Mouse (Mus musculus) C2C12 (cell line): ENCODE measurements around the gene Ahnak2. TPM values are rescaled to one million over a fixed set of nuclear protein-coding genes. Genes with fewer than 3 reads are reported as not detected.
A peak's percentile ranks its signal among the peaks of the same experiment; 100 is the strongest.

Experiments
- H3K27me3 ChIP-seq: one replicate; pipeline ENCODE4 v1.6.1; 2011; ENCODE audit not compliant: control insufficient read depth, insufficient read depth, insufficient read length
- H3K36me3 ChIP-seq: one replicate; pipeline ENCODE4 v1.6.1; 2011; ENCODE audit not compliant: control insufficient read depth, insufficient read depth
- H3K4me3 ChIP-seq: one replicate; pipeline ENCODE4 v1.5.1; 2011; ENCODE audit warnings: mild to moderate bottlenecking, control low read depth; ENCODE audit not compliant: poor library complexity, insufficient read depth, severe bottlenecking
- H3K79me2 ChIP-seq: one replicate; pipeline ENCODE4 v1.6.1; 2011; ENCODE audit not compliant: control insufficient read depth, insufficient read depth
- H3K79me3 ChIP-seq: one replicate; pipeline ENCODE4 v1.6.1; 2011; ENCODE audit warnings: low read depth, control low read depth
- H3ac ChIP-seq: one replicate; pipeline ENCODE3; 2011; ENCODE audit warnings: low read depth; ENCODE audit not compliant: control insufficient read depth, insufficient read length
- CEBPB ChIP-seq: IDR thresholded peaks from one replicate; pipeline ENCODE4 v1.6.1; 2011; ENCODE audit warnings: low read depth, mild to moderate bottlenecking, control low read depth, moderate library complexity
- CTCF ChIP-seq: IDR thresholded peaks from one replicate; pipeline ENCODE4 v1.5.1; 2011; ENCODE audit not compliant: control insufficient read depth, insufficient read depth, insufficient read length
- FOSL1 ChIP-seq: IDR thresholded peaks from one replicate; pipeline ENCODE4 v1.8.0; 2011; ENCODE audit warnings: mild to moderate bottlenecking, low read length; ENCODE audit not compliant: poor library complexity, insufficient read depth, severe bottlenecking
- MAX ChIP-seq: IDR thresholded peaks from one replicate; pipeline ENCODE4 v1.6.1; 2011; ENCODE audit warnings: mild to moderate bottlenecking, control low read depth
- MYOD1 ChIP-seq: IDR thresholded peaks from one replicate; pipeline ENCODE4 v1.6.1; 2011; ENCODE audit warnings: low read depth; ENCODE audit not compliant: control insufficient read depth, insufficient read length
- MYOG ChIP-seq: IDR thresholded peaks from one replicate; pipeline ENCODE4 v1.6.1; 2011; ENCODE audit not compliant: control insufficient read depth, insufficient read length; ENCODE audit errors: extremely low read depth
- USF1 ChIP-seq: IDR thresholded peaks from one replicate; pipeline ENCODE4 v1.6.1; 2011; ENCODE audit warnings: low read depth, mild to moderate bottlenecking, control low read depth, moderate library complexity
- polyA plus RNA-seq: library from polyadenylated mRNA; unstranded; fragments of >200 nt; fragmentation: generic; extraction: Trizol; gene quantifications from one replicate; pipeline ENCODE4 v1.2.1, GENCODE M21; 2012; ENCODE audit warnings: missing spikeins

Ahnak2 gene
- polyA plus RNA-seq, 1 experiment, result 15.8 TPM

- no peak for TF ChIP-seq FOSL1
- peak overlapping the region; percentile 91 for H3ac ChIP-seq
- H3K36me3 ChIP-seq, result peaks cover 40% of the 10 kb centered on the region
- peak overlapping the region; percentile 97 for H3K4me3 ChIP-seq
- peaks cover 54% of the 10 kb centered on the region for H3K79me3 ChIP-seq
- peaks cover 69% of the 10 kb centered on the region for H3K79me2 ChIP-seq
- no peaks in the 10 kb centered on the region for H3K27me3 ChIP-seq
These were observed 28.1 kb upstream of the Ahnak2 start for GRCm38 (mm10) chr12:112830570-112830969.

- Histone ChIP-seq H3K79me2 (peaks cover 73% of the 10 kb centered on the region), H3K27me3 (no peaks in the 10 kb centered on the region), H3ac (peak overlapping the region; percentile 91), H3K4me3 (peak overlapping the region; percentile 97), H3K79me3 (peaks cover 57% of the 10 kb centered on the region), H3K36me3 (peaks cover 44% of the 10 kb centered on the region)
- TF ChIP-seq USF1, result no peak
- no peak for TF ChIP-seq CEBPB
- no peak for TF ChIP-seq MYOD1
- no peak for TF ChIP-seq FOSL1
- no peak for TF ChIP-seq MYOG
- TF ChIP-seq MAX, result no peak
- TF ChIP-seq CTCF, result no peak
These were observed 27.7 kb upstream of the Ahnak2 start for GRCm38 (mm10) chr12:112830141-112830540.

DNA sequence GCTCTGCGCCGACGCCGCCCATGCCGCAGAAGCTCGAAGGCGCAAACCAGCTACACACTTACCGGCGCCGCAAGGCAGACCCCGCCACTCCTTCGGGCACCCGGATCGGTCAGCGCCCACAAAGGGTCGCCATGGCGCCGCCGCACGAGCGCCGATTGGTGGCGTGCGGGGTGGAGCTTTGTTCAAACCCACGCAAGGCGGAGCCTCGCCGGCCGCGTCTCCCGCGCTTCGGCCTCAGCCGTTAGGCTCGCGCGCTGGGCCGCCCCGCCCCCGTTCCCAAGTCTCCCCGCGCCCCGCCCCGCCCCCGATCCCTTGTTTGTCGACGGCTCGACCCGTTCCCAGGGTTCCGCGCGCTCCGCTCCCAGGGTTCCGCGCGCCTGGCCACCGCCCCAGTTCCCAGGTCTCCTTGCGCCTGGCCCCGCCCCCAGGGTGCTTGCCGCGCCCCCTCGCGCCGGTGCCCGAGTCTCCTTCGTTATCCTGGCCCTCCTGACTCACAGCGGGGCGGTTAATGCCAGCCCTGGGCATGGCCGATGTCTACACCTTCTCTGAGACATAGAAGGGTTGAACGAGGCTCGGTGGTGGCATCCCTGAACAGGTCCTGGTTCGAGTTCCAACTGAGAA, 26.9 kb upstream of the Ahnak2 start, which contains the start of gene Cdca4:
TSS of gene Cdca4 (minus strand) at position 180 of the 621 bp plus-strand sequence.
- Histone ChIP-seq H3K36me3 (peaks cover 52% of the 10 kb centered on the region), H3K27me3 (no peaks in the 10 kb centered on the region), H3K79me3 (peaks cover 65% of the 10 kb centered on the region), H3K79me2 (peaks cover 81% of the 10 kb centered on the region), H3K4me3 (peak within 1 kb of the TSS; percentile 97), H3ac (peak within 1 kb of the TSS; percentile 91)
- peak; percentile 51 for TF ChIP-seq MAX
- TF ChIP-seq MYOD1, result no peak

DNA sequence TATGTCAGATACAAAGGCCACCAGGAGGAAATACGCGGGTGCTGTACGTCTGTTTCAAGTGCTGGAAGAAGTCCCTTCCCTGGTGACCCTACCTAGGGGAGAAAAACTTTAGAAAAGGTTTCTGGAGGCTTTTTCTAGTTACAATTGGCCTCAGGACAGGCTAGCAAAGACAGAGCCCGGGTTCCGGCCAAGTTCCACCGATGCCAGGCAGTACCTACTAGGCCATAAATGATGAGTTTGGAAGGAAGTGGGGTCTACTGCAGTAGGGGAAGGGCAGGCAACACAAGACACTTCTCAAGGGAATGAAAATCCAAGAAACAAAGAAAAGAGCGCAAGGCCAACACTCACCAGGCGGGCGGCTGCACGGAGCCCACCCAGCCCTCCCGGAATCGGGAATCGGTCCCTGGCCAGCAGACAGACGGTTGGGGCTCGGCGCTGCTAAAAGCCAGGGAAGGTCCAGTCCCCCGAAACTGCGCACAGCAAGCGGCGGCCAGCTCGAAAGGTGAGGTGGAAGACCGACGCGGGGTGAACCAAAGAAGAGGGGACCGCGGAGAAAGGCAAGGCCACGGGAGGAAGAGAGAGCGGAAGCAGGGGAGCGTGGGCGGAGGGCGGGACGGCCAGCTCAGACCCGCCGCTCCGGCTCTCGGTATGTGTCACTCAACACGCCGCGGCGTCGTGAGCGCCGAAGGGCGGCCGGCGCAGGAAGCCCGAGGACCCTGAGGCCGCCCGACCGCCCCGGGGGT, 26.2 kb upstream of the Ahnak2 start:
- TF ChIP-seq MYOD1 (no peak), MAX (no peak), FOSL1 (no peak), CTCF (no peak), CEBPB (no peak), MYOG (no peak), USF1 (no peak)
- Histone ChIP-seq H3ac (peak overlapping the region; percentile 90), H3K27me3 (no peaks in the 10 kb centered on the region), H3K36me3 (peaks cover 58% of the 10 kb centered on the region), H3K4me3 (peak overlapping the region; percentile 97), H3K79me3 (peaks cover 72% of the 10 kb centered on the region), H3K79me2 (peaks cover 88% of the 10 kb centered on the region)

- no peak for TF ChIP-seq USF1
- TF ChIP-seq CEBPB, result no peak
- TF ChIP-seq FOSL1, result no peak
- TF ChIP-seq MAX, result no peak
- no peak for TF ChIP-seq MYOG
- no peak for TF ChIP-seq CTCF
- TF ChIP-seq MYOD1, result no peak
- Histone ChIP-seq H3K36me3 (peaks cover 71% of the 10 kb centered on the region), H3K79me2 (peaks cover 96% of the 10 kb centered on the region), H3K4me3 (no peak overlapping the region), H3ac (peak overlapping the region; percentile 20), H3K27me3 (no peaks in the 10 kb centered on the region), H3K79me3 (peaks cover 87% of the 10 kb centered on the region)
These were observed 23.4 kb upstream of the Ahnak2 start for GRCm38 (mm10) chr12:112825901-112826300.

DNA sequence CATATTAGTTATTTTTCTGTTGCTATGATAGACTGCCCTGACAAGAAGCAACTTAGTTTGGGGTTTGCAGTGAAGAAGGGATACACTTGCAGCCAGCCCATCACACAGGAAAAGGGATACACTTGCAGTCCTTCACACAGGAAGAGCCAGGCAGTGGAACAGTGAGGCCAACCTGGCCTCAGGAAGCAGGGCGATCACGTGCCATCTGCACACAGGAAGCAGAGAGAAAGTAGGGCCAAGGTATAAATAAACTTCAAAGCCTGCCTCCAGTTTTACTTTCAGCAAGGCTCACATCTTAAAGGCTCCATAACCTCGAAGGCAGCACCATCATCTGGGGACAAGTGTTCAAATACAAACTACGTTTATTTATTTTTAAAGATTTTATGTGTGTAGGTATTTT, 20.8 kb upstream of the Ahnak2 start:
- H3K27me3 ChIP-seq, result no peaks in the 10 kb centered on the region
- peaks cover 99% of the 10 kb centered on the region for H3K79me2 ChIP-seq
- no peak overlapping the region for H3ac ChIP-seq
- peaks cover 94% of the 10 kb centered on the region for H3K36me3 ChIP-seq
- TF ChIP-seq USF1 (no peak), MYOD1 (no peak), FOSL1 (no peak)
- peaks cover 88% of the 10 kb centered on the region for H3K79me3 ChIP-seq
- H3K4me3 ChIP-seq, result no peak overlapping the region
